Mouse (Mus musculus) embryonic facial prominence, embryonic 11.5 days (tissue): ENCODE measurements around the gene Cdc7. TPM values are rescaled to one million over a fixed set of nuclear protein-coding genes. Genes with fewer than 3 reads are reported as not detected.

Experiments used
- ATAC-seq: fragments of 200-750 bp; cut with Nextera tagmentation; replicated peaks from 2 replicates; pipeline ENCODE4 v1.8.0; 2017; ENCODE audit warnings: low read depth; ENCODE audit not compliant: insufficient number of reproducible peaks, low FRiP score, low TSS enrichment
- DNase-seq: peaks from one replicate; pipeline ENCODE4 v3.0.0-alpha.2; 2015; ENCODE audit warnings: low spot score
- H3K27ac ChIP-seq: fragments of 300-500 bp; sonication (generic); replicated peaks from 2 replicates; pipeline ENCODE4 v1.5.1; 2014; ENCODE audit warnings: mild to moderate bottlenecking, low read depth, low read length, control low read depth
- H3K27me3 ChIP-seq: fragments of 300-500 bp; sonication (generic); 2 replicates; pipeline ENCODE4 v1.6.1; 2014; ENCODE audit warnings: mild to moderate bottlenecking, low read length, moderate library complexity, mixed read lengths; ENCODE audit not compliant: control insufficient read depth, insufficient read depth
- H3K36me3 ChIP-seq: fragments of 300-500 bp; sonication (generic); replicated peaks from 2 replicates; pipeline ENCODE4 v1.6.1; 2014; ENCODE audit warnings: low read depth, mild to moderate bottlenecking, low read length, moderate library complexity, mixed read lengths; ENCODE audit not compliant: control insufficient read depth, insufficient read depth
- H3K4me1 ChIP-seq: fragments of 300-500 bp; sonication (generic); 2 replicates; pipeline ENCODE4 v1.6.1; 2014; ENCODE audit warnings: low read length, mixed read lengths; ENCODE audit not compliant: control insufficient read depth, insufficient read depth
- H3K4me2 ChIP-seq: fragments of 300-500 bp; sonication (generic); 2 replicates; pipeline ENCODE4 v1.6.1; 2014; ENCODE audit warnings: low read depth, mild to moderate bottlenecking, control low read depth, low read length, moderate library complexity
- H3K4me3 ChIP-seq: fragments of 300-500 bp; sonication (generic); 2 replicates; pipeline ENCODE4 v1.5.1; 2014; ENCODE audit warnings: low read depth, low read length, control low read depth
- H3K9ac ChIP-seq: fragments of 300-500 bp; sonication (generic); replicated peaks from 2 replicates; pipeline ENCODE4 v1.6.1; 2014; ENCODE audit warnings: mild to moderate bottlenecking, control low read depth, low read length
- H3K9me3 ChIP-seq: fragments of 300-500 bp; sonication (generic); replicated peaks from 2 replicates; pipeline ENCODE4 v1.6.1; 2016; ENCODE audit warnings: mild to moderate bottlenecking, low read length, inconsistent platforms, mixed read lengths; ENCODE audit not compliant: control insufficient read depth
- WGBS: fragments of 180-500 bp; shearing (Covaris S2); extraction: QIAGEN DNeasy Blood & Tissue Kit; methylation state at CpG from one replicate; pipeline ENCODE4 v1.1.7; 2014; 5-methylcytosine and 5-hydroxymethylcytosine counted together
- polyA plus RNA-seq: library from polyadenylated mRNA; unstranded; fragments of >200 nt; fragmentation: Nextera tagmentation; extraction: Ambion mirVana; gene quantifications from 2 replicates; pipeline ENCODE4 v1.2.1, GENCODE M21; 2014

Cdc7 gene
- polyA plus RNA-seq, 1 experiment from 2014 or later, result 70.4 TPM

DNA sequence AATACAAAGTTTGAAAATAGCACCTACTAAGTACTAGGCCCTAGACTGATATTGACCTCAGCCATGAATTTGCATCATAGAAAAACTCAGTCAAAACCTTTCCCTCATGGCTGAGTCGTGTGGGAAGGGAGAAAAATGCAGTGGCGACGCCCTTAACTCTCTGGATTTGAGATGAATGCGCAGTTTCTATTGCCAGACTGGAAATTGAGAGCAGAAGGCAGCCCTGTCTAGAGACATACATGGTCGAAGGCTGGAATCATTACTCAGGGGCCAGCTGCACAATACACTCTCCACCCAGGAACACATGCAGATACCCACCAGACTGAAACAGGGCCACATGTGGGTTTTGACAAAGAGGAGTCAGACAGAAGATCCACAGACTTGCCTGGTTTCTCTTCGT, 55.8 kb downstream of the Cdc7 start:
- no peak for ATAC-seq
- no peak overlapping the region for H3K4me3 ChIP-seq
- WGBS, result 58% methylated on average over 6 of the region's 6 CpGs
- H3K4me2 ChIP-seq, result no peak overlapping the region
- no peak overlapping the region for H3K27ac ChIP-seq
- H3K36me3 ChIP-seq, result no peaks in the 10 kb centered on the region
- 0 out of 2 replicates have a peak, but pooled peaks cover 2% of the 10 kb centered on the region for H3K4me1 ChIP-seq
- H3K9ac ChIP-seq, result no peak overlapping the region
- no peaks in the 10 kb centered on the region for H3K9me3 ChIP-seq
- no peaks in the 10 kb centered on the region for H3K27me3 ChIP-seq
- DNase-seq, result no peak

DNA sequence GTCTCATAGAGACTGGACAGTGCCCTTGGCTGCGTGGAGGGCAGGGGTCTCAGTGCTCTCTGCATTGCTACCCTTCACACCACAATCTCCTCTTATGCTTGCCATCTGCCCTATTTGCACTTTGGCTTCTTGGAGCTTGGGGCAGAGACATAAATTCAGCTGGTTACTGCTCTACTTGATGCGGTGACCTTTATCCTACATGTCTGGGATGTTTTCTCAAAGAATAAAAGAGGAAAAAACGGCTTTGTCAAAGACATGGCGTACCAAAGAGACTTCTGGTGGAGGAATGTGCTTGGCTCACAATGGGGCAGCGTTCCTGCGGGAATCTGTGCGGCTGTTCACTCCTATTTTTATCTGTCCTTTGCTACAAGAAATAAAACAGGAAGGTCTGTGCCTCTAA, 56.2 kb downstream of the Cdc7 start:
- Histone ChIP-seq H3K4me2 (no peak overlapping the region), H3K27me3 (no peaks in the 10 kb centered on the region), H3K27ac (no peak overlapping the region), H3K9me3 (no peaks in the 10 kb centered on the region), H3K4me1 (0 out of 2 replicates have a peak, but pooled peaks cover 1% of the 10 kb centered on the region), H3K9ac (no peak overlapping the region), H3K36me3 (no peaks in the 10 kb centered on the region), H3K4me3 (no peak overlapping the region)
- WGBS, result 71% methylated on average over 7 of the region's 7 CpGs
- ATAC-seq (no peak), DNase-seq (no peak)

GRCm38 (mm10) chr5:107021291-107022063, 57.4 kb downstream of the Cdc7 start:
- no peak overlapping the region for H3K4me3 ChIP-seq
- WGBS, result 93% methylated on average over 14 of the region's 14 CpGs
- DNase-seq (no peak), ATAC-seq (no peak)
- no peak overlapping the region for H3K27ac ChIP-seq
- no peaks in the 10 kb centered on the region for H3K27me3 ChIP-seq
- H3K9ac ChIP-seq, result no peak overlapping the region
- H3K9me3 ChIP-seq, result no peaks in the 10 kb centered on the region
- no peaks in the 10 kb centered on the region for H3K4me1 ChIP-seq
- H3K4me2 ChIP-seq, result no peak overlapping the region
- H3K36me3 ChIP-seq, result no peaks in the 10 kb centered on the region

- Histone ChIP-seq H3K36me3 (no peaks in the 10 kb centered on the region), H3K9me3 (no peaks in the 10 kb centered on the region), H3K4me2 (no peak overlapping the region), H3K27ac (no peak overlapping the region), H3K4me3 (no peak overlapping the region), H3K9ac (no peak overlapping the region), H3K27me3 (no peaks in the 10 kb centered on the region), H3K4me1 (no peaks in the 10 kb centered on the region)
- ATAC-seq (no peak), DNase-seq (no peak)
- WGBS, result 93% methylated on average over 3 of the region's 3 CpGs
Measured at GRCm38 (mm10) chr5:107022064-107022428, 57.9 kb downstream of the Cdc7 start.

DNA sequence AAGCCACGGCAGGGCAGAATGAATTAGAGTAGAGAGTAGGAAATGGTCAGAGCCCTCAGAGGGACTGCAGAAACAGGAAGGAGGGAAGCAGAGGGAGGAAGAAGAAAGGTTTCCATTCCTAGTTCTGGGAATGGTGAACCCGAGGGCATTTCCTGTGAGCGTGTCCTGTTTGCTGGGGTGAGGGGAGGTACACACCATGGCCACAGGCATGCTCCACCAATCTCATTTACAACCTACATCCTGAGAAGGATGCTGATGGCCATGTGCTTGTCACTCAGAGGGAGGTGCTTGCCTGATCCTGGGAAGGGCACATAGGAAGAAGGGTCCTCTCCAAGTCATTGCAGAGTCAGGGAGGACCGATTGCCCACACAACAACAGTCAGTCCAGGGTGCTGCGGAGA, 59.8 kb downstream of the Cdc7 start:
- Histone ChIP-seq H3K9ac (no peak overlapping the region), H3K27me3 (no peaks in the 10 kb centered on the region), H3K4me1 (no peaks in the 10 kb centered on the region), H3K4me2 (no peak overlapping the region), H3K36me3 (no peaks in the 10 kb centered on the region), H3K9me3 (no peaks in the 10 kb centered on the region), H3K4me3 (no peak overlapping the region), H3K27ac (no peak overlapping the region)
- ATAC-seq (no peak; the same call in 1 of the 2 replicates), DNase-seq (no peak)
- WGBS, result 38% methylated on average over 5 of the region's 5 CpGs

DNA sequence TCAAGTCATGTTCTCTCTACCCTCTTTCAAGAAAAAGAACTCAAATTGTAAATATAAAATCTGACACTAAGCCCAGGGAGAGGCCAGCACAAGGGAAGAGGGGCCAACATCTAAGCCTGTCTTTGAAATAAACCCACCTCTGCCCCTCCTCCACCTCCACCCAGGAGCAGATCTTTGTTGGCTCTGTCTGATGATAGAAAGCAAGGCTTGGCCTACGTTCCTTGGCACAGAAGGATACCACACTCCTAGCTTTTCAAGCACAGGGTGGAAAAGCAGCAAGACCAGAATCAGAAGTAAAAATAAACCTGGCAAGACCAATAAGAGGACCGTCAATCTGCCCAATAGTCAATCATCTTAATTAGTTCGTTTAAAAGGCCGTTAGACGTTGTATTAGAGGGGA, 61.2 kb downstream of the Cdc7 start:
- DNase-seq (no peak), ATAC-seq (no peak)
- Histone ChIP-seq H3K4me1 (no peaks in the 10 kb centered on the region), H3K36me3 (no peaks in the 10 kb centered on the region), H3K4me3 (no peak overlapping the region), H3K4me2 (no peak overlapping the region), H3K27me3 (no peaks in the 10 kb centered on the region), H3K9ac (no peak overlapping the region), H3K27ac (no peak overlapping the region), H3K9me3 (no peaks in the 10 kb centered on the region)
- 68% methylated on average over 5 of the region's 5 CpGs for WGBS

- no peak overlapping the region for H3K4me3 ChIP-seq
- no peak overlapping the region for H3K4me2 ChIP-seq
- no peaks in the 10 kb centered on the region for H3K27me3 ChIP-seq
- WGBS, result 84% methylated on average over 8 of the region's 8 CpGs
- no peaks in the 10 kb centered on the region for H3K36me3 ChIP-seq
- no peaks in the 10 kb centered on the region for H3K4me1 ChIP-seq
- H3K9ac ChIP-seq, result no peak overlapping the region
- ATAC-seq, result no peak
- H3K9me3 ChIP-seq, result no peaks in the 10 kb centered on the region
- H3K27ac ChIP-seq, result no peak overlapping the region
- DNase-seq, result no peak
Measured at GRCm38 (mm10) chr5:107025809-107026208, 61.7 kb downstream of the Cdc7 start.

DNA sequence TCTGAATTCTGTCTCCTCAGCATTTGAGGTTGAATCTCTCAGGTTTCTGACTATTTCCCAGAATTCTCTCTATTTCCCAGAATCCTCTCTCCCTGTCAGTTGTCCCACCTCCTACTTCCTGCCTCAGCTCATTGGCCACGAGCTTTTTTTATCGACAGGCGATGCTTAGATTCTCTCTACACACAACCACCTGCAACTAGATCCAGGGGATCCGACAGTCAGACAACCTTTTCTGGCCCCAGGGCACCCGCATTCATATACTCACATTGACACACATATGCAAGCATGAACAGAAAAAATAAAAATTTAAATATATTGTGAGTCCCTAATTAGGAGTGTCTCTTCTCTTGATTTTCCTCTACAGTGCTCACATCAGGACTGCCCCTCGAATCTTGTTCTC, 63.5 kb downstream of the Cdc7 start:
- H3K4me1 ChIP-seq, result no peaks in the 10 kb centered on the region
- H3K27ac ChIP-seq, result no peak overlapping the region
- WGBS, result 88% methylated on average over 6 of the region's 6 CpGs
- no peak for DNase-seq
- H3K27me3 ChIP-seq, result no peaks in the 10 kb centered on the region
- H3K4me3 ChIP-seq, result no peak overlapping the region
- no peaks in the 10 kb centered on the region for H3K9me3 ChIP-seq
- no peak for ATAC-seq
- H3K4me2 ChIP-seq, result no peak overlapping the region
- no peaks in the 10 kb centered on the region for H3K36me3 ChIP-seq
- H3K9ac ChIP-seq, result no peak overlapping the region
